Mouse (Mus musculus) CH12.LX (cell line): ENCODE results near the gene Hkdc1.

Source experiments
- CTCF ChIP-seq, 2 experiments: IDR thresholded peaks in 1 of 2; conservative IDR thresholded peaks in 1 of 2; 2 replicates each; pipeline ENCODE4 v1.5.1; 2011 to 2012; ENCODE audit warnings: low read depth in 2 of 2, low read length in 2 of 2, improper control_type of control experiment in 1 of 2, inconsistent platforms in 1 of 2, mild to moderate bottlenecking in 1 of 2, moderate library complexity in 1 of 2
- ELF1 ChIP-seq: IDR thresholded peaks from 2 replicates; pipeline ENCODE4 v1.6.1; 2014; ENCODE audit warnings: low read depth, mild to moderate bottlenecking, inconsistent platforms, low read length, improper control_type of control experiment
- EP300 ChIP-seq: IDR thresholded peaks from 2 replicates; pipeline ENCODE4 v1.6.1; 2011; ENCODE audit warnings: low read length, improper control_type of control experiment
- ETS1 ChIP-seq: conservative IDR thresholded peaks from 2 replicates; pipeline ENCODE4 v1.6.1; 2012; ENCODE audit warnings: low read depth, mild to moderate bottlenecking, inconsistent platforms, low read length, improper control_type of control experiment, moderate library complexity
- JUND ChIP-seq: conservative IDR thresholded peaks from 2 replicates; pipeline ENCODE4 v1.6.1; 2011; ENCODE audit warnings: low read depth, low read length, improper control_type of control experiment
- MAFK ChIP-seq: IDR thresholded peaks from 2 replicates; pipeline ENCODE4 v1.6.1; 2011; ENCODE audit warnings: low read length, improper control_type of control experiment; ENCODE audit not compliant: insufficient replicate concordance
- MAX ChIP-seq: IDR thresholded peaks from 2 replicates; pipeline ENCODE4 v1.6.1; 2011; ENCODE audit warnings: low read length, improper control_type of control experiment
- MXI1 ChIP-seq: IDR thresholded peaks from 2 replicates; pipeline ENCODE4 v1.6.1; 2011; ENCODE audit warnings: mild to moderate bottlenecking, low read depth, low read length, improper control_type of control experiment
- MYC ChIP-seq: IDR thresholded peaks from 2 replicates; pipeline ENCODE4 v1.6.1; 2011; ENCODE audit warnings: low read depth, mild to moderate bottlenecking, improper control_type of control experiment, low read length
- PAX5 ChIP-seq: IDR thresholded peaks from 2 replicates; pipeline ENCODE4 v1.6.1; 2012; ENCODE audit warnings: low read length, inconsistent platforms, mixed read lengths
- POLR2A ChIP-seq: IDR thresholded peaks from 2 replicates; pipeline ENCODE4 v1.6.1; 2011; ENCODE audit warnings: low read depth, mild to moderate bottlenecking, improper control_type of control experiment, low read length
- USF1 ChIP-seq: IDR thresholded peaks from 2 replicates; pipeline ENCODE4 v1.6.1; 2014; ENCODE audit warnings: low read depth, mild to moderate bottlenecking, inconsistent platforms, low read length, improper control_type of control experiment
- ZNF384 ChIP-seq: IDR thresholded peaks from 2 replicates; pipeline ENCODE4 v1.6.1; 2012; ENCODE audit warnings: low read depth, low read length, improper control_type of control experiment, inconsistent platforms

DNA sequence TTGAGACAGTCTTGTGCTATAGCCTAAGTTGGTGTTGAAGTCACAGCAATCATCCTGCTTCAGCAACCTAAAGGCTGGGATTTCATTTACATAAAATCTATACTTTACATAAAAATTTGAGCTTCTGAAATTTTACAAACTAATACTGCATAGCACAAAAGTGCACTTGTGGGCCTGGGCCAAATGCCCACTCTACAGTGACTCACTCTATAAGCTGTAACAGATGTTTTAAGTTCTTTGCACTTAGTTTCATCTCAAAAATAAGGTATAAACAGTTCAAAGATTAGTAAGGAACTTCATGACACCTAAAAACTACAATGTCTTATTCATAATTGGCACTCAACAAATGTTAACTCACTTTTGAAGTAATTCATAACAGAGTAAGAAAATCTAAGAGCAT, 39.0 kb upstream of the Hkdc1 start:
- no peak for TF ChIP-seq CTCF (conservative IDR thresholded peaks at IDR 0.05 in 1 of 2, IDR thresholded peaks at IDR 0.05 in 1 of 2; ENCODE audit: low read depth in 2 of 2, low read length in 2 of 2)
- no peak for TF ChIP-seq ETS1
- TF ChIP-seq EP300: no peak
- no peak for TF ChIP-seq MAX
- TF ChIP-seq MXI1: no peak
- no peak for TF ChIP-seq POLR2A
- no peak for TF ChIP-seq PAX5
- no peak for TF ChIP-seq ZNF384
- no peak for TF ChIP-seq MAFK
- TF ChIP-seq MYC: no peak
- no peak for TF ChIP-seq ELF1
- TF ChIP-seq USF1: no peak
- TF ChIP-seq JUND: no peak
